Mouse (Mus musculus) C2C12 (cell line): ENCODE results near the gene Fryl.

Experiments
- CTCF ChIP-seq: IDR thresholded peaks from one replicate; pipeline ENCODE4 v1.5.1; 2011; ENCODE audit not compliant: control insufficient read depth, insufficient read depth, insufficient read length
- MAX ChIP-seq: IDR thresholded peaks from one replicate; pipeline ENCODE4 v1.6.1; 2011; ENCODE audit warnings: mild to moderate bottlenecking, control low read depth
- MYOG ChIP-seq: IDR thresholded peaks from one replicate; pipeline ENCODE4 v1.6.1; 2011; ENCODE audit not compliant: control insufficient read depth, insufficient read length; ENCODE audit errors: extremely low read depth

DNA sequence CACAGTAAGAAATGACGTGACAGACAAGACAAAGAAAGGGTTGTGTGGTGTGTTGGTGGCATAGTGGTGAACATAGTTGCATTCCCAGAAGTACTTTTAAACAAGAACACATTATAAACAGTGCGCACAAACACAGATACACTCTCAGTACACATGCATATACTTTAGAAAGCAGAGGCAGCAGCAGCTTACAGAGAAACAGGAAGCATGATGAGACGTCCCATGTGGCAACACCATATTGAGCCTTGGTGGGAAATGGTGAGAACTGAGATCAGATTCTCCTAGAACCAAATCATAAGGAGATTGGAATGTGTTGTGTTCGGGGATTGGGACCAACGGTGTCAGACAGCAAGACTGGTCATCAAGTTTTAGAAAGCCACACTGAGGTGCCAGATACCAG is 21.2 kb downstream of the Fryl start:
- TF ChIP-seq CTCF (no peak), MAX (no peak), MYOG (no peak)
